Mouse (Mus musculus) frontal cortex, postnatal 14 days (tissue): Measurements from ENCODE around the gene Spock2.

Experiments
- DNase-seq, 2 experiments: peaks; one replicate each; pipeline ENCODE4 v3.0.0; 2022; ENCODE audit warnings: low spot score in 2 of 2

Spock2 gene

GRCm38 (mm10) chr10:60106146-60106530 is at the start of gene Spock2:
Gene Spock2 (plus strand): TSS chr10:60106219.
- DNase-seq, result peak; percentile 71 to 74

DNA sequence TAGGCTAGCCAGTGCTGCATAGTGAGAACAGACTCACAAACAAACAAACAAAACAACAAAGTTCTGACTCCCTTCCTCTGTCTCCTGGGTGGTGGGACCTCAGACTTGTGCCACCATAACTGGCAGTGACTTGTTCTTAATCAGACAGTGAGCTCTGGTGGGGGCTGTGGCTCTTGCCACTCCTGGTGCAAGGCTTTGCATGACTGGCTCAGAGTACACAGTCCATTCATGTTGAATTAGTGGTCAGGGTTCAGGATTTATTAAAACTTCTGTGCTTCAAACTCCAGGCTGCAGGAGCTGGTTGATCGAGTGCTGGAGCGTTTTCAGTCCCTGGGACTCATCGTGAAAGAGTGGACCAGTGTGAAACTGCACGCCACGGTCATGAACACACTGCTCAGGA is 43.8 kb upstream of the Spock2 start:
- no peak for DNase-seq

- no peak for DNase-seq
Observed at GRCm38 (mm10) chr10:60062931-60063330, 43.1 kb upstream of the Spock2 start.

DNA sequence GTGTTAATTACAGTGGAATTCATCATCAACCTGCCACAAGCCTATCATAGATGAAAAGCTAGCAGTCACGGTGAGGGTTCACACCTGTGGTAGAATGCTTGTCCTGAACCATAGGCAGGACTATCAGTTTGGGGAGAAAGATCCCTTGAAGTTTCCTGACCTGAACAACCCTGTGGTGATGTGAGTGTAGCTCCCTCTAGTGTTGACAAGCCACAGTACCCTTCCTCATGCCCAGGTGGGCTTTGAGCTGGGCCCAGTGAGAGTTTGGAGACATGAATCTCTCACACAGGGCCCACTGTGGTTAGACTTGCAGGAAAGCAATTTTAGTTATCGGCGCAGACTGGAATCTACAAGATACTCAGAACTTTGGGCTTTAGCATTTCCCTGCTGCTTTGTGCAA is 39.5 kb upstream of the Spock2 start:
- DNase-seq, result no peak

DNA sequence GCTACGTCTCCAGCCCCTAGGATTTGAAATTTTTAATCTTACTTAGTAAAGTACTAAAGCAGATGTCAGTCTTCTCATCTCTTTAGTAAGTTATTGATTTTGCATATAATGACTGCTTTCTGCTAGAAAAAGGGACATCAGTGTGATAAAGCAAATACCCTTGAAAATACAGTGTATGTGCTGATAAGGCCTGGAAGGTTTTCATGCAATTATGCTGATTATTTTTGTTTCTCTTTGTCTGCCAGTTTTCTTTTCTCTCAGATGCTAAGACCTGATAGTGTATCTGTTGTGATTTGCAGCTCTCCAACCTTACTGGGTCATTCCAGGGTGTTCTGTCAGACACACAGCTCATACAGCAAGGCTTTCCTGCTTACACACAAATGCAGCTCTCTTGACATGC is 30.9 kb upstream of the Spock2 start:
- DNase-seq, result no peak

DNA sequence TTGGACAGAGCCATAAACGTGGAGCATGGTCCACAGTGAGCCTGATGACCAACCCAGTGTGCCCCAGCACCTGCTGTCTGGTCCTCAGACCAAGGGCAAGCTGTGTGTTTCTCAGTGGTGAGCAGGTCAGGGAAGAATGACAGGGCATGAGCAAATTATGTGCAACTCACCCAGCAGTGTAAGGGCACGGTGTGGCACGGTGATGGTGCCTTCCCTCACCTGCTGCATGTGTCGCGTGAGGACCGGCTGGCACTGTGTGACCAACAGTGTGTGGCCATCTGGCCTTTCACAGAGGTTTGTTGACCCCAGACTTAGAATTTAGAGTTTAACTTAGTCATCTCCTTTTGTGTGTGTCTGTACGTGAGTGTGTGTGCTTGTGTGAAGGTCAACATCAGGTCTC is 28.8 kb upstream of the Spock2 start:
- DNase-seq, result no peak

GRCm38 (mm10) chr10:60077736-60078560 is 28.1 kb upstream of the Spock2 start:
- no peak for DNase-seq

- peak in 1 of 2 experiments; percentile 30 for DNase-seq
Observed at GRCm38 (mm10) chr10:60078561-60078917, 27.5 kb upstream of the Spock2 start.

- DNase-seq, result no peak
Observed at GRCm38 (mm10) chr10:60080171-60080570, 25.8 kb upstream of the Spock2 start.

GRCm38 (mm10) chr10:60080601-60080981 is 25.4 kb upstream of the Spock2 start:
- DNase-seq, result no peak

- no peak for DNase-seq
Observed at GRCm38 (mm10) chr10:60080982-60081825, 24.8 kb upstream of the Spock2 start.

GRCm38 (mm10) chr10:60081905-60082304 is 24.1 kb upstream of the Spock2 start:
- DNase-seq, result no peak

GRCm38 (mm10) chr10:60084065-60084464 is 22.0 kb upstream of the Spock2 start:
- DNase-seq, result no peak

GRCm38 (mm10) chr10:60092311-60092710 is 13.7 kb upstream of the Spock2 start:
- no peak for DNase-seq

GRCm38 (mm10) chr10:60093751-60094150 is 12.3 kb upstream of the Spock2 start:
- DNase-seq, result no peak

DNA sequence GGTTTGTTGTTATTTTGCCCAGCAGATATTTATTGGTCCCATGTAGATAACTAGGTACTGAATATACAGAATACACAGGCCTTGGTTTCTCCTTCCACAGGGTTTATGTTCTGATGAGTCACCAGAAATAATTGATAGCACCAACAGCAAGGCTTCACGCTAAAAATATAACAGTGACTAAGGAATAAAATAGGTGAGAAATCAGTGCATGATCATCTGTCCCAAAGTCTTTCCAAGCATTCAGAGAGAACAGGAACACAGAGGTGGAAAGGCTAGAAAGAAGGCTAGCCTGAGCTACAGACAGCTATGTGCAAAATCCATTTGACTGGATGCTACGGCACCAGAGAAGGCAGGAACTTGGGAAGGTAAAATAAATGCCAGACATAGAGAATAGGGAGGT is 10.5 kb upstream of the Spock2 start:
- DNase-seq, result no peak

DNA sequence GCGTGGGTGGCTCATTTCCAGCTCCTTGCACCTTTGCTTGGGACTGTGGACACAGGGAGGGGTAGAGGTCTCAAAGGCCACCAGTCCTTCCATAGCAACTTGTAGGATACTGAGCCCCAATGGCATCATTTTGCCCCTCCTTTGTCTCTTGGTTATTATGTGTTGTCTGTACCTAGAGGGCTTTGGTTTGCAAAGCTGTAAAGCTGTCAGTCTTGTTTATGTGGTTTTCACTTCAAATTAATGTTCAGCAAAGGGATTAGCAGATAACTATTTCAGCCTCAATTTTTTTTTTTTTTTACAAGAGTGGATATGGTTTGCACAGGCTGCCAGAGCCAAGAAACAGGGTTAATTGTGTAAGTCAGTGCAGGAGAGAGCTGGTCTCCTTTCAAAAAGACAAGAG is 9.7 kb upstream of the Spock2 start:
- no peak for DNase-seq

DNA sequence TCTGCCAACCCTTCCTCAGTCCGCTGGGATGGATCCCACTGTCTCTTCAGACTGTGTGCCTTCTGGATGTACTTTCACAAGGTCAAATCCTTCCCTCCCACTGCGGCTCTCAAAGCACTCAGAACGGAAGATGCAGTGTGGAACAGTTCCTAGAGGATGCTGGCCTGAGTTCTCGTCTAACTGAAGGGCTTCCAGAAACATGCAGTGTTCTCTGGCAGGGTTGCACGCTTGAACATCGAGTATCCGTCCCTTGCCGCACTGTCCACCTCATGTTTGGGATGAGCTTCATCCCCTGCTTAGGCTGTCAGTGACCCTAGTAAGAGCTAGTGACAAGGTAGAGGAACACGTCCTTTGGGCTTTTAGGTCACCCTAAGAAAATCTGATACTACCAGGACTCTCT is 8.9 kb upstream of the Spock2 start:
- DNase-seq, result no peak

DNA sequence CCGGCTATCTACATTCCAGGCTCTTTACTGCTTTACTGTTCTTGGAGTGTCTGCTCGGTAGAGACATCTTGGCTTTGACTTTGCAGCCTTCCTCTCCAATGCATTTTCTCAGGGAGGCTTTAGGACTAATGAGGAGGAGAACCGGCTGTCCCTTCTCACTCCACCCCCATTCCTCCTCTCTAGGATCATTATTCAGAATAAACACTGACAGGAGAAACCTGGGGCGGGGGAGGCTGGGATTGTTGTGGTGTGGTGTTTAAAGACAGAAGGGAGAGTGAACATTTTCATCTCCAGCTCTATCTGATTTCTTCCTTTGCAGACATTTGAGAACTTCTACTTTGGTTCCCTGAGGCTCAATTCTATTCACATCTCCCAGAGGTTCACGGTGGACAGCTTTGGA is 8.2 kb upstream of the Spock2 start:
- DNase-seq, result no peak

GRCm38 (mm10) chr10:60105391-60106145 is 451 bp upstream of the Spock2 start:
- no peak for DNase-seq

DNA sequence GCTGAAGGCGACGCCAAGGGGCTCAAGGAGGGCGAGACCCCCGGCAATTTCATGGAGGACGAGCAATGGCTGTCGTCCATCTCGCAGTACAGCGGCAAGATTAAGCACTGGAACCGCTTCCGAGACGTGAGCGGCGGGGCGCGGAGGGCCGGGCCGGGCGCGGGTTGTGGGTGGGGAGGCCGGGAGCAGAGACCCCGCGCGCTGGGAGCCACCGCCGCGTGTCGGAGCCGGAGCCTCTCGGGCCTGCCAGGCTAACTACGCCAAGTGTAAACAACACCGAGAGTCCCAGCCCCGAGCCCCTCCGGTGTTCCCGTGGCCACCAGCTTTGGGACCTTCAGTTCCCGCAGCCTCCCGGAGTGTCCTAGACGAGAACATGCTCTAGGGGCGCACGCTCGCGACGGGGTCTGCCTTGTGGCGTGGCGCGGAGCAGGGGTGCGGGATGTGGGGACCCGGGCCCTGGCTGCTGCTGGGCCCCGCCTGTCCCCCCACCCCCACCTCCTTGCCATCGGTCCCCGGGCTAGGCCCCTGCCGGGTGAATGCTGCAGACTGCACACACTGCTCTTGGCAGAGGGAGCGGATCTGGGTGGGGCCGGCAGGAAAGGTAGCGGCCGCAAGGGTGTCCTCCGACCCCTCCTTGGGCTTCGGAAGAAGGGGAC is 640 bp downstream of the Spock2 start:
- no peak for DNase-seq

GRCm38 (mm10) chr10:60107448-60107847 is 1.4 kb downstream of the Spock2 start:
- no peak for DNase-seq
